Mouse (Mus musculus): Measurements from ENCODE around the gene Usp3.

The Usp3 gene

GRCm38 (mm10) chr9:66604349-66605206 lies 11.6 kb upstream of the Usp3 start:
- in situ Hi-C loops (cut with MboI, MseI) = loop anchor here (5.0 kb wide), 1 partner anchor 32 kb away; no protein-coding TSS in a partner anchor

GRCm38 (mm10) chr9:66603907-66604306 lies 11.0 kb upstream of the Usp3 start:
- in situ Hi-C loops (cut with MboI, MseI) = no loop called here

- in situ Hi-C loops (cut with MboI, MseI) = no loop called here
Observed at GRCm38 (mm10) chr9:66601006-66601405, 8.1 kb upstream of the Usp3 start.

GRCm38 (mm10) chr9:66600551-66600950 lies 7.6 kb upstream of the Usp3 start:
- in situ Hi-C loops (cut with MboI, MseI) = no loop called here

- in situ Hi-C loops (cut with MboI, MseI) = no loop called here
Observed at GRCm38 (mm10) chr9:66599577-66599976, 6.6 kb upstream of the Usp3 start.

GRCm38 (mm10) chr9:66598636-66599035 lies 5.7 kb upstream of the Usp3 start:
- in situ Hi-C loops (cut with MboI, MseI) = no loop called here

GRCm38 (mm10) chr9:66597480-66598215 lies 4.7 kb upstream of the Usp3 start:
- in situ Hi-C loops (cut with MboI, MseI) = no loop called here

GRCm38 (mm10) chr9:66597076-66597475 lies 4.1 kb upstream of the Usp3 start:
- in situ Hi-C loops (cut with MboI, MseI) = no loop called here

DNA sequence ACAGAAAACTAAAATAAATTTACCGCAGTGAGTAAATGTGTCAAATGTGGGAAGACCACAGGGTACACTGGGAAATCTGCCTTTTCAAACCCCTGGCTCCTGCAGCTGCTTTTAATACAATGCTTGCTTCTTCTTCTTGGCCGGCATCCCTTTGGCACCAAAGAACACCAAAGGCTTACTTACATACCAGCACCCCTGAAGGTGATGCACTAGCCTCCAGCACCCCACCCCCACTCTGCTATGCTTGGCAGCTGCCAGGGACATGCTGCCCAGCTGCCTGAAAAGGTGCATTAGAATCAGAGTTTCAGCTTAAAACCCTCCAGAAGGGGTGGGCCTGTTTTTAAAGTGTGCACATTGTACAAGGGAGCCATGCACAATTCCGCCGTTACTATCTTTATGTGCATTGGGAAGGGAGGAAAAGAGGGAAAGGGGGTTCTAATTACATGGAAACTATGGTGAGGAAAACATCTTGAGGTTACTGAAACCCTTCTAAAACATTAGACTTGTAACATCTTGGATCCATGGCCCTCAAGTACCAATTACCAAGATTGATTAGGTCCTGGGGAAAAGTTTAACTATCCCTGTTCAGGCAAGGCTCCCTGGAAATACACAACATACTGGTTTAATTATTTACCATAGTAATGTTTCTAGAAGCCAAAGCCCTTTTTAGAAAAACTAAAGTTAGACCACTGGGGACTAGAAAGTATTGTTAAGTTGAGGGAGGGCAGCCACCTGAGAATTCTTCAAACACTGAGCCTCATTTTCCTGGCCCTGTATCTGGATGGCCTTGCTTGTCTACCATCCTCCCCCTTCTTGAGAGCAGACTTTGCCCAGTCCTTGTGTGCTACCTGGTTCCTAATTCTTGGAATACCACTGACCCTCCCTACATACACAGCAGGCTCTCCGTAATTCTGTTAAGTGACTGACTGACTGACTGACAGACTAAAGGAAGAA lies 3.1 kb upstream of the Usp3 start:
- in situ Hi-C loops (cut with MboI, MseI) = no loop called here

- in situ Hi-C loops (cut with MboI, MseI) = no loop called here
Observed at GRCm38 (mm10) chr9:66594061-66594460, 1.1 kb upstream of the Usp3 start.

- in situ Hi-C loops (cut with MboI, MseI) = no loop called here
Observed at GRCm38 (mm10) chr9:66593613-66593969, 649 bp upstream of the Usp3 start.

GRCm38 (mm10) chr9:66591851-66592645 lies 894 bp downstream of the Usp3 start:
- in situ Hi-C loops (cut with MboI, MseI) = no loop called here

- in situ Hi-C loops (cut with MboI, MseI) = no loop called here
Observed at GRCm38 (mm10) chr9:66590051-66590450, 2.9 kb downstream of the Usp3 start.

DNA sequence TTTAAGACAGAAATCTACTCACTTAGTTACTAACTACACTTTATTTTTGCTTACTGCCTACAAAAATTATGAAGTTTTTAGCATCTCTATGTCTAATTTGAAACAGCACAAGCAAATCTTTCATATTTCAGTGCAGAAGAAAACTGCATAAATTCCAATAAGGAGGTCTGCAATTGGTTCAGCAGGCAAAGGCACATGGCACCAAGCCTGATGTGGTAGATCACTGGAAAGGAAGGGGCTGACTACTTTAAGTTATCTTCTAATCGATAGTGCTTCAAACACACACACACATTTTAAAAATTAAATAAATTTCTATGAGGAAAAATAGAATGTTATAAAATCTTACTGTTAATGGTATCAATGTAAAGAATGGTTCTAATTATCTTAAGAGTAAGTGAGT lies 5.9 kb downstream of the Usp3 start:
- in situ Hi-C loops (cut with MboI, MseI) = no loop called here

GRCm38 (mm10) chr9:66586533-66586932 lies 6.4 kb downstream of the Usp3 start:
- in situ Hi-C loops (cut with MboI, MseI) = no loop called here

DNA sequence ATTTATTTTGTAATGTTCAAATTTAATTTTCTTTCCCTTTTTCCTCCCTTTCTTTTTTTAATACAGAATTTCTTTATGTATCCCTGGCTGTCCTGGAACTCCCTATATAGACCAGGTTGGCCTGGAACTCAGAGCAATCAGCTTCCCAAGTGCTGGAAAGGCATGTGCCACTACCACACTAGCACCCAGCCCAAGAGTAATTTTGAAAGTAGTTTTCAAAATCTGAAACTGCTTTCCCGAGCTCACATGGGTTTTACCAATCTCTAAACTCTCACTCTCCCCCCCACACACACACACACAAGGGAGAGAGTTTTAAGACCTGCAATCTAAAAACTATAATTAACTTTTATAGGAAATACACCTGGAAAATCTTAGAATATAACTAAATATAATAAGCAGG lies 7.8 kb downstream of the Usp3 start:
- in situ Hi-C loops (cut with MboI, MseI) = no loop called here

DNA sequence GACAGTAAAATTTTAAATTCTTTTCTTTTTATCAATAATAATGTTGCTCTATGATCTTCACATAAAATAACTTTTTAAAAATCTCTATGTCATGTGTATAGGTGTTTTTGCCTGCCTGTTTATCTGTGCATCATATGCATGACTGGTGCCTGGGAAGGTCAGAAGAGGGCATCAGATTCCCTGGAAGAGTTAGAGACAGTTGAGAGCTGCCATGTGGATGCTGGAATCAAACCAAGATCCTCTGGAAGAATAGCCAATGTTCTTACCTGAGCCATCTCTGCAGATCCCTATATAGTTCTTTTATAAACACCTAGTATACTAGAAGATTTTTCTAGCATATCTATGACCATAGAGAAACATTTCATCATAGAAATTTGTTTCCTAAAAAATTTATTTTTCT lies 8.8 kb downstream of the Usp3 start:
- in situ Hi-C loops (cut with MboI, MseI) = no loop called here

DNA sequence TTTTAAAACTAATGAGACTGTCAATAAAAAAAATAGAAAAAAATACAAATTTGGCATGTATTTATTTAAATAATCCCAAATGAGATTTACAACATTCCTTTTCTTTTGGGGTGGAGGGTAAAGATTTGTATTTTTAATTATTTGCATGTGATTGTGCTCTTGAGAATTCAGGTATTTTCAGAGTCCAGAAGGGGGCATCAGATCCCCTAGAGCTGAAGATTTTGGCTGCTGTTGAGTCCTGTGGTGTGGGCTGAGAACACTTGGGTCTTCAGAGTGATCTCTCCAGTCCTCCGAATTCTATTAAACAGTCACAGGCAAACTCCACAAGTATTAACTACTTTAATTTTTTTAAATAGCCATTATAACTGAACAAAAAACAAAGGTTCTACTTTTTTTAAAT lies 9.7 kb downstream of the Usp3 start:
- in situ Hi-C loops (cut with MboI, MseI) = no loop called here

GRCm38 (mm10) chr9:66581694-66582093 lies 11.2 kb downstream of the Usp3 start:
- in situ Hi-C loops (cut with MboI, MseI) = no loop called here

GRCm38 (mm10) chr9:66580722-66581121 lies 12.2 kb downstream of the Usp3 start:
- in situ Hi-C loops (cut with MboI, MseI) = no loop called here

- in situ Hi-C loops (cut with MboI, MseI) = no loop called here
Observed at GRCm38 (mm10) chr9:66575878-66576238, 17.1 kb downstream of the Usp3 start.

Data from regulatory T cell (primary cell).